Mouse (Mus musculus) CD4-positive, CD25-positive, alpha-beta regulatory T cell (primary cell): Measurements from ENCODE around the gene Olfr339. TPM values are rescaled to one million over a fixed set of nuclear protein-coding genes. Genes with fewer than 3 reads are reported as not detected.

ENCODE experiments used
- polyA plus RNA-seq: library from polyadenylated mRNA; unstranded; fragments of 100-300 nt; shearing (Covaris generic); gene quantifications from one replicate; pipeline ENCODE4 v1.2.1, GENCODE M21; 2017

Olfr339 gene
- 0.06 TPM for polyA plus RNA-seq

GRCm38 (mm10) chr2:36418647-36419046 lies at the start of gene Olfr339:
Olfr339 (plus strand) TSS chr2:36418947.

GRCm38 (mm10) chr2:36373219-36373618 lies 45.5 kb upstream of the Olfr339 start, which contains the start of gene Olfr338:
Olfr338 (plus strand) TSS chr2:36373519.

GRCm38 (mm10) chr2:36452287-36452686 lies 33.5 kb downstream of the Olfr339 start, which contains the start of gene Olfr340:
Olfr340 (plus strand) TSS chr2:36452587.

Other genes with a start within 250 kb of the Olfr339 start
- 1.2 TPM for gene Ptgs1, start 188.5 kb upstream of the Olfr339 start, polyA plus RNA-seq
- gene Olfr338, start 45.4 kb upstream of the Olfr339 start, polyA plus RNA-seq, result 0.11 TPM
- gene Olfr340, start 33.6 kb downstream of the Olfr339 start, polyA plus RNA-seq, result not detected
- gene Olfr341, start 63.5 kb downstream of the Olfr339 start, polyA plus RNA-seq, result 0.05 TPM
- gene Olfr342, start 106.1 kb downstream of the Olfr339 start, polyA plus RNA-seq, result not detected
- gene Olfr344, start 147.7 kb downstream of the Olfr339 start, polyA plus RNA-seq, result not detected
- not detected for gene Olfr345, start 221.1 kb downstream of the Olfr339 start, polyA plus RNA-seq